Comparison of ENCODE assay signal across 26 mouse cellular contexts in the genomic region with DNA sequence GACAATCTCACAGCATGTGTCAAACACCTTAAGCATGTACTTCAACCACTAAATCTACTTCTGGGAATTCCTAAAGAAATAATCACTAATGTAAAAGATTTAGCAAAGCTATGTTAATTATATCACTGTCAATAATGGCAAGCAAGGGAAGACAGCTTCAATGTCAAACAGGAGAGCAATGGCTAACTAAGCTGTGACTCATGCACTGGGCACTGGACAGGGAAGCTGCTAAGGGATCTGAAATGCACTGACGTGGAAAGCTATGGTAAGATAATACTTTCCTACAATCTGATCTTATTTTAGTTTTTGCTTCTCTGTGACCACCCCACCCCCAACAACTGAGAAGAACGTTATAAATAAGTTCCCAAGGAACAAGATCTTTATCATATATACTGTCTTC. TPM values are rescaled to one million over a fixed set of nuclear protein-coding genes. Genes with fewer than 3 reads are reported as not detected.
DNase-seq lines count a peak whose midpoint lies in the region; ATAC-seq lines count a peak whose summit lies in the region.
"Had no signal": no experiment of that assay in that cellular context is flagged by ENCODE, and none has a peak within 500 bp of the region (broad histone marks: within the 10 kb centered on the region; RNA-seq: fewer than 3 reads in every experiment).

No protein-coding gene starts in this region.

- no peaks in the 10 kb centered on the region for H3K9me3 ChIP-seq in forebrain, embryonic 12.5 days
- H3K9me3 ChIP-seq: embryonic facial prominence, embryonic 12.5 days; limb, embryonic 13.5 days; liver, embryonic 12.5 days; neural tube, embryonic 15.5 days; stomach, embryonic 15.5 days had no signal

- ATAC-seq in forebrain, embryonic 12.5 days (ENCODE audit: low FRiP score), result no peak
- ATAC-seq: forebrain, embryonic 14.5 days; liver, embryonic 12.5 days had no signal

- DNase-seq in adrenal gland, adult 2 months, result peak; percentile 63
- DNase-seq in adrenal gland, adult 18-20 months (ENCODE audit: low spot score in 2 of 2), result no peak
- DNase-seq in heart, adult 11 months, result peak; percentile 59
- no peak for DNase-seq in heart, adult 18-20 months
- peak; percentile 79 for DNase-seq in 3T3-L1 (ENCODE audit: low read depth, low spot score)
- peak; percentile 65 for DNase-seq in Muller cell, postnatal 12 days (ENCODE audit: inconsistent ontology term)
- no peak for DNase-seq in kidney, postnatal 10 days
- DNase-seq: cerebellum, adult 18-20 months; cerebellum, postnatal 25 days; heart, postnatal 4 days; kidney, postnatal 4 days; lung, adult 18-20 months; lung, postnatal 10 days; right cerebral cortex, adult 18-20 months; right cerebral cortex, postnatal 4 days; thymus, postnatal 36 days had no signal

- H3K27me3 ChIP-seq in forebrain, embryonic 12.5 days, result no peaks in the 10 kb centered on the region
- H3K27me3 ChIP-seq: embryonic facial prominence, embryonic 12.5 days; hindbrain, embryonic 15.5 days; limb, embryonic 13.5 days; liver, embryonic 12.5 days; neural tube, embryonic 15.5 days; stomach, embryonic 15.5 days had no signal

- no peak overlapping the region for H3K4me2 ChIP-seq in forebrain, embryonic 12.5 days
- H3K4me2 ChIP-seq: embryonic facial prominence, embryonic 12.5 days; hindbrain, embryonic 15.5 days; limb, embryonic 13.5 days; liver, embryonic 12.5 days; midbrain, embryonic 11.5 days; neural tube, embryonic 15.5 days; stomach, embryonic 15.5 days had no signal

- peaks cover 16% of the 10 kb centered on the region for H3K36me3 ChIP-seq in forebrain, embryonic 12.5 days (replicated peaks)
- H3K36me3 ChIP-seq: stomach, embryonic 15.5 days had no signal

- no peak overlapping the region for H3K4me3 ChIP-seq in forebrain, embryonic 12.5 days (replicated peaks)
- H3K4me3 ChIP-seq: embryonic facial prominence, embryonic 12.5 days; erythroblast, embryonic 14.5 days; hindbrain, embryonic 15.5 days; limb, embryonic 13.5 days; liver, embryonic 12.5 days; neural tube, embryonic 15.5 days; stomach, embryonic 15.5 days had no signal

- WGBS in forebrain, embryonic 12.5 days, result 90% methylated on average over 2 of the region's 2 CpGs

- no peaks in the 10 kb centered on the region for H3K4me1 ChIP-seq in forebrain, embryonic 12.5 days
- H3K4me1 ChIP-seq: embryonic facial prominence, embryonic 12.5 days; hindbrain, embryonic 15.5 days; limb, embryonic 13.5 days; neural tube, embryonic 15.5 days; stomach, embryonic 15.5 days had no signal

- H3K9ac ChIP-seq in forebrain, embryonic 12.5 days, result no peak overlapping the region
- H3K9ac ChIP-seq: embryonic facial prominence, embryonic 12.5 days; hindbrain, embryonic 15.5 days; limb, embryonic 13.5 days; liver, embryonic 12.5 days; neural tube, embryonic 15.5 days; stomach, embryonic 15.5 days had no signal

- H3K27ac ChIP-seq in forebrain, embryonic 12.5 days, result no peak overlapping the region
- H3K27ac ChIP-seq: embryonic facial prominence, embryonic 12.5 days; hindbrain, embryonic 15.5 days; limb, embryonic 13.5 days; liver, embryonic 12.5 days; neural tube, embryonic 15.5 days; stomach, embryonic 15.5 days had no signal

RNA-seq across cellular contexts. Expression of a gene that starts 32.5 kb away (rescaled TPM):
- 10 to 100 TPM; 64.4 to 83.5 TPM for total RNA-seq in adrenal gland, adult 2 months (2021)
- polyA plus RNA-seq in adrenal gland, adult 2 months (2012; rRNA removed), result 13.7 and 13.9 TPM in 2 replicates
- total RNA-seq in adrenal gland, adult 18-20 months (2021), result 10 to 100 TPM; 73.9 to 87.5 TPM
- total RNA-seq in heart, adult 18-20 months (2021), result 10 to 100 TPM; 85.9 to 89.3 TPM
- polyA plus RNA-seq in forebrain, embryonic 12.5 days (2016; fragmentation: Nextera tagmentation; extraction: Ambion mirVana), result 44.2 and 46.6 TPM in 2 replicates

Comparison
In these comparisons a context has a peak if more than half of its experiments do, and no peak if none do; other contexts are left out.
1. DNase-seq: peak in adrenal gland, adult 2 months (single experiment), heart, adult 11 months (single experiment), 3T3-L1 (single experiment) and Muller cell, postnatal 12 days (single experiment); none in adrenal gland, adult 18-20 months (0 of 2), heart, adult 18-20 months (0 of 2) and kidney, postnatal 10 days (single experiment).